7 mouse cellular contexts compared by ENCODE assay signal in the genomic region with DNA sequence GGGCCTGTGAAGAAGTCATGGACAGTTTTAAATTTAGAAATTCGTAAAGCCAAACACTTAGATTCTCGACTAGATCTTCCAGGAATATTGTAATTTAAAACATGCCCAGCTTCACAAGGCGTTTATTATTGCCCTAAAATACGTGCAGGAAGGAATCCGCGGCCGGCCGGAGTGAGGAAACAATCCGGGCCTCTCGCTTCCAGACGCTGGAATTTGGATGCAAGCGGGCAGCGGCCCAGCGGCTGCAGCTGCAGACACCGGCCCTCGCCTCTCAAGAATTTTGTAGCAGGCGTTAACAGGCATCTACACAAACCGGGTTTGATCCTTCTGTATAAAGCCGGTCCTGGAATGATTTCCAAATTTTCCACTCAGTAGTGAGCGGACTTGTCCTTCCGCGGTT.
DNase-seq lines count a peak whose midpoint lies in the region; ATAC-seq and TF ChIP-seq lines count a peak whose summit lies in the region.

No protein-coding gene starts in this region.

- DNase-seq in G1E (ENCODE audit: low spot score), result no peak
- DNase-seq in brain, embryonic 14.5 days (ENCODE audit: low read depth), result peak; percentile 80
- peak; percentile 79 for DNase-seq in heart, adult 2 months
- peak; percentile 42 for DNase-seq in kidney, adult 9 months
- peak; percentile 79 for DNase-seq in lung, postnatal 10 days
- DNase-seq in layer of hippocampus, adult 9-11 months, result no peak

- no peak for TF ChIP-seq CTCF in G1E (IDR thresholded peaks at IDR 0.05; ENCODE audit: low read depth, low read length)
- no peak for TF ChIP-seq CTCF in brain, embryonic 14.5 days (IDR thresholded peaks at IDR 0.05; ENCODE audit: borderline replicate concordance, extremely low read depth, insufficient read depth, insufficient read length)
- no peak for TF ChIP-seq CTCF in heart, adult 2 months (IDR thresholded peaks at IDR 0.05)

- no peak for TF ChIP-seq POLR2A in brain, embryonic 14.5 days (IDR thresholded peaks at IDR 0.05; ENCODE audit: borderline replicate concordance, extremely low read depth, insufficient read depth, insufficient read length, poor library complexity, severe bottlenecking)
- TF ChIP-seq POLR2A in heart, adult 2 months (IDR thresholded peaks at IDR 0.05; ENCODE audit: insufficient read depth, low read depth, low read length), result no peak

- H3K36me3 ChIP-seq in G1E (replicated peaks), result no peaks in the 10 kb centered on the region
- no peaks in the 10 kb centered on the region for H3K36me3 ChIP-seq in heart, adult 2 months (ENCODE audit: control insufficient read depth, insufficient read depth, low read length)
- no peaks in the 10 kb centered on the region for H3K36me3 ChIP-seq in stomach, embryonic 16.5 days (ENCODE audit: control insufficient read depth, insufficient read depth, low read length)

- H3K4me1 ChIP-seq in G1E (ENCODE audit: insufficient read depth, low read depth, low read length), result peaks cover 56% of the 10 kb centered on the region
- peaks cover 1% of the 10 kb centered on the region; the same call in 1 of the 2 replicates for H3K4me1 ChIP-seq in heart, adult 2 months (ENCODE audit: control insufficient read depth, insufficient read depth, low read length)
- peaks cover 18% of the 10 kb centered on the region for H3K4me1 ChIP-seq in stomach, embryonic 16.5 days (ENCODE audit: control insufficient read depth, insufficient read depth, low read length)

- peak overlapping the region; percentile 82 for H3K27ac ChIP-seq in heart, adult 2 months
- H3K27ac ChIP-seq in stomach, embryonic 16.5 days (ENCODE audit: low read length), result peak overlapping the region; percentile 89

- peak overlapping the region; percentile 60; the same call in 1 of the 2 replicates for H3K9ac ChIP-seq in heart, adult 2 months (ENCODE audit: low read depth, low read length)
- H3K9ac ChIP-seq in stomach, embryonic 16.5 days (ENCODE audit: low read length), result peak overlapping the region; percentile 64

- peak overlapping the region; percentile 38; the same call in 1 of the 2 replicates for H3K4me3 ChIP-seq in G1E (ENCODE audit: low read depth, low read length)
- peak overlapping the region; percentile 38 for H3K4me3 ChIP-seq in heart, adult 2 months
- peak overlapping the region; percentile 21; the same call in 1 of the 2 replicates for H3K4me3 ChIP-seq in stomach, embryonic 16.5 days (replicated peaks; ENCODE audit: low read length)

- peak overlapping the region; percentile 72 for H3K4me2 ChIP-seq in stomach, embryonic 16.5 days (ENCODE audit: low read depth, low read length)

- ATAC-seq in G1E (ENCODE audit: extremely low read depth, insufficient number of reproducible peaks, low FRiP score, poor library complexity, severe bottlenecking), result no peak
- ATAC-seq in stomach, embryonic 16.5 days (ENCODE audit: insufficient read depth, low FRiP score), result no peak

- TF ChIP-seq EP300 in heart, adult 2 months (IDR thresholded peaks at IDR 0.05; ENCODE audit: insufficient read depth, low read depth, low read length), result no peak

- no peaks in the 10 kb centered on the region for H3K79me2 ChIP-seq in heart, adult 2 months (replicated peaks; ENCODE audit: control insufficient read depth, insufficient read depth, low read length)

- WGBS in heart, adult 2 months, result 6% methylated on average over 22 of the region's 22 CpGs
- WGBS in stomach, embryonic 16.5 days, result 3% methylated on average over 22 of the region's 22 CpGs

- intact Hi-C loops in heart, adult 2 months (cut with DNase I), result loop anchor here (2.0 to 10.0 kb wide), 2 partner anchors 1543 to 1955 kb away; partner anchors contain the start of gene Tax1bp1

- H3K9me3 ChIP-seq in G1E (replicated peaks), result no peaks in the 10 kb centered on the region
- H3K9me3 ChIP-seq in stomach, embryonic 16.5 days (replicated peaks; ENCODE audit: control insufficient read depth, low read length), result no peaks in the 10 kb centered on the region

- H3K27me3 ChIP-seq in G1E (ENCODE audit: insufficient read depth, low read length), result no peaks in the 10 kb centered on the region
- H3K27me3 ChIP-seq in heart, adult 2 months (ENCODE audit: control insufficient read depth, insufficient read depth, low read length), result peaks cover 10% of the 10 kb centered on the region
- H3K27me3 ChIP-seq in stomach, embryonic 16.5 days (ENCODE audit: control insufficient read depth, insufficient read depth, low read length), result peaks cover 18% of the 10 kb centered on the region

Comparison
In these comparisons a context has a peak if more than half of its experiments do, and no peak if none do; other contexts are left out.
1. DNase-seq: peak in brain, embryonic 14.5 days (single experiment), heart, adult 2 months (2 of 2), kidney, adult 9 months (single experiment) and lung, postnatal 10 days (single experiment); none in G1E (single experiment) and layer of hippocampus, adult 9-11 months (single experiment).
2. Peak in every context shown above with its lines, with median percentiles within 50 percentile points of each other: H3K4me3 ChIP-seq.